Mouse (Mus musculus): ENCODE data around the gene Slc25a13.

DNA sequence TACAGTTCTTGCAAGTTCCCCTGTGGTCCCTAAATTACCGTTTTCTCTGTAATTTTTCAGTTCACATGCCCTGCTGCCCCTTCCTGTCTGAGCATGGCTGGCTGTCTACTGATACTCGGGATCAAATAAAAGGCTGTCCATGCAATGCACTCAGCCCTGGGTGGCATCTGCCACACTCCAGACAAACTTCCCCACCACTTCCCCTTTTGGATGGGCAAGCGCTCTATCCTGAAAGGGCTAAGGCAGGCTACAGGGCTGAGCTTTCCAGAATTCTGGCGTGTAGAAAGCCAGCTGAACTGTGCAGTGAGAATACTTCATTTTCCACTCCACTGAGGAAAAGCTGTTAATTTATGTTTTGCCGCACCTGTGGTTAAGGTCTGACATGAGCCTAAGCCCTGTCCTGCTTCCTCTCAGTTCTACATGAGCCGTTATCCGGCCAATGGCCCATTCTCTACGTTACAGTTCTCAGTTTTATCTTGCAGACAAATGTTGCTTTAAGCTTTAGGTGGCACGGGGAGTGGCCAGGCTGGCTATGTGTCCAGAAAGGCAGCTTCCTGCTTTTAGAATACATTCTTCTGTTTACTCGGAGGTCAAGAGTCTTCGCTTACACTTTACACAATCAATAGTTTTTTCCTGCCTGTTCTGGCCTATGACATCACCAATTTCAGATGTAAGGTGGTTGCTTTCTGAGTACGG, 170.1 kb downstream of the Slc25a13 start:
- TF ChIP-seq CTCF (IDR thresholded peaks at IDR 0.05; ENCODE audit: low read depth) = no peak
- TF ChIP-seq EP300 (IDR thresholded peaks at IDR 0.05; ENCODE audit: low read depth) = no peak; the same call in 1 of the 2 replicates
